Mouse (Mus musculus) gastrocnemius, postnatal 10 days (tissue): ENCODE measurements around the gene Kcnd3. TPM values are rescaled to one million over a fixed set of nuclear protein-coding genes. Genes with fewer than 3 reads are reported as not detected.

Experiments
- total RNA-seq, 2 experiments: library from RNA; stranded (reverse); gene quantifications; 2 replicates each; pipeline ENCODE4 v1.2.3; 2021

The Kcnd3 gene
- total RNA-seq, 2 experiments from 2014 or later: 0.66 to 0.77 TPM

Other genes starting within 250 kb of the Kcnd3 start
- 1 to 10 TPM; 8.6 to 9.7 TPM for gene Ddx20, start 235.2 kb downstream of the Kcnd3 start, total RNA-seq